Mouse (Mus musculus) midbrain, embryonic 12.5 days (tissue): Measurements from ENCODE around the gene Nlrx1. TPM values are rescaled to one million over a fixed set of nuclear protein-coding genes. Genes with fewer than 3 reads are reported as not detected.

Experiments
- ATAC-seq: fragments of 200-750 bp; cut with Nextera tagmentation; 2 replicates; pipeline ENCODE4 v1.8.0; 2017; ENCODE audit warnings: low read depth, moderate TSS enrichment, moderate library complexity; ENCODE audit not compliant: low FRiP score
- H3K27ac ChIP-seq: fragments of 300-500 bp; sonication (generic); replicated peaks from 2 replicates; pipeline ENCODE4 v1.5.1; 2016; ENCODE audit warnings: mild to moderate bottlenecking
- H3K27me3 ChIP-seq: fragments of 300-500 bp; sonication (generic); 2 replicates; pipeline ENCODE4 v1.6.1; 2016; ENCODE audit warnings: mild to moderate bottlenecking
- H3K36me3 ChIP-seq: fragments of 300-500 bp; sonication (generic); 2 replicates; pipeline ENCODE4 v1.6.1; 2016
- H3K4me1 ChIP-seq: fragments of 300-500 bp; sonication (generic); 2 replicates; pipeline ENCODE4 v1.6.1; 2016
- H3K4me2 ChIP-seq: fragments of 300-500 bp; sonication (generic); replicated peaks from 2 replicates; pipeline ENCODE4 v1.6.1; 2016; ENCODE audit warnings: mild to moderate bottlenecking, moderate library complexity
- H3K4me3 ChIP-seq: fragments of 300-500 bp; sonication (generic); 2 replicates; pipeline ENCODE4 v1.5.1; 2016; ENCODE audit warnings: mild to moderate bottlenecking
- H3K9ac ChIP-seq: fragments of 300-500 bp; sonication (generic); replicated peaks from 2 replicates; pipeline ENCODE4 v1.6.1; 2016; ENCODE audit warnings: mild to moderate bottlenecking, moderate library complexity
- H3K9me3 ChIP-seq: fragments of 300-500 bp; sonication (generic); 2 replicates; pipeline ENCODE4 v1.6.1; 2016; ENCODE audit warnings: mild to moderate bottlenecking
- WGBS: fragments of 180-500 bp; shearing (Covaris S2); methylation state at CpG from one replicate; pipeline ENCODE4 v1.1.7; 2016; 5-methylcytosine and 5-hydroxymethylcytosine counted together
- polyA plus RNA-seq: library from polyadenylated mRNA; unstranded; fragments of >200 nt; fragmentation: Nextera tagmentation; extraction: Ambion mirVana; gene quantifications from 2 replicates; pipeline ENCODE4 v1.2.1, GENCODE M21; 2016

Gene Nlrx1
- polyA plus RNA-seq, 1 experiment from 2014 or later, result 3.3 TPM

GRCm38 (mm10) chr9:44233021-44233801, 35.2 kb downstream of the Nlrx1 start:
- H3K27me3 ChIP-seq, result no peaks in the 10 kb centered on the region
- H3K27ac ChIP-seq, result peak overlapping the region; percentile 94
- no peaks in the 10 kb centered on the region for H3K9me3 ChIP-seq
- WGBS, result under 1% methylated on average over 33 of the region's 40 CpGs
- H3K36me3 ChIP-seq, result no peaks in the 10 kb centered on the region
- peak overlapping the region; percentile 65 for H3K4me2 ChIP-seq
- peak overlapping the region; percentile 89 for H3K4me3 ChIP-seq
- H3K9ac ChIP-seq, result peak overlapping the region; percentile 80
- H3K4me1 ChIP-seq, result peaks cover 19% of the 10 kb centered on the region
- ATAC-seq, result peak; percentile 86

GRCm38 (mm10) chr9:44231609-44232008, 36.8 kb downstream of the Nlrx1 start:
- H3K27ac ChIP-seq, result no peak overlapping the region
- H3K27me3 ChIP-seq, result no peaks in the 10 kb centered on the region
- H3K4me1 ChIP-seq, result peaks cover 19% of the 10 kb centered on the region
- H3K9ac ChIP-seq, result 0 out of 2 replicates have a peak overlapping the region, but pooled peaks have one; percentile 4
- H3K36me3 ChIP-seq, result no peaks in the 10 kb centered on the region
- no peaks in the 10 kb centered on the region for H3K9me3 ChIP-seq
- ATAC-seq, result no peak
- H3K4me3 ChIP-seq, result peak overlapping the region; percentile 89; the same call in 1 of the 2 replicates
- peak overlapping the region; percentile 65; the same call in 1 of the 2 replicates for H3K4me2 ChIP-seq

GRCm38 (mm10) chr9:44225993-44226392, 42.4 kb downstream of the Nlrx1 start:
- ATAC-seq, result no peak
- Histone ChIP-seq H3K4me1 (peaks cover 4% of the 10 kb centered on the region), H3K4me2 (no peak overlapping the region), H3K27me3 (no peaks in the 10 kb centered on the region), H3K36me3 (no peaks in the 10 kb centered on the region), H3K9me3 (no peaks in the 10 kb centered on the region), H3K9ac (no peak overlapping the region), H3K4me3 (no peak overlapping the region), H3K27ac (no peak overlapping the region)
- WGBS, result 77% methylated on average over 6 of the region's 6 CpGs

GRCm38 (mm10) chr9:44213538-44213937, 54.9 kb downstream of the Nlrx1 start:
- 95% methylated on average over 14 of the region's 14 CpGs for WGBS

GRCm38 (mm10) chr9:44212406-44212805, 56.0 kb downstream of the Nlrx1 start:
- 0 out of 2 replicates have a peak, but pooled peaks cover 6% of the 10 kb centered on the region for H3K9me3 ChIP-seq
- H3K36me3 ChIP-seq, result peaks cover 9% of the 10 kb centered on the region; the same call in 1 of the 2 replicates
- no peak overlapping the region for H3K4me2 ChIP-seq
- no peak overlapping the region for H3K9ac ChIP-seq
- no peaks in the 10 kb centered on the region for H3K4me1 ChIP-seq
- ATAC-seq, result no peak
- H3K4me3 ChIP-seq, result no peak overlapping the region
- 95% methylated on average over 4 of the region's 4 CpGs for WGBS
- no peaks in the 10 kb centered on the region for H3K27me3 ChIP-seq
- H3K27ac ChIP-seq, result no peak overlapping the region

More at GRCm38 (mm10) chr9:44213538-44213937, 54.9 kb downstream of the Nlrx1 start:
- Histone ChIP-seq H3K4me2 (no peak overlapping the region), H3K4me1 (no peaks in the 10 kb centered on the region), H3K36me3 (peaks cover 9% of the 10 kb centered on the region; the same call in 1 of the 2 replicates), H3K9ac (no peak overlapping the region), H3K27ac (no peak overlapping the region), H3K27me3 (no peaks in the 10 kb centered on the region), H3K9me3 (0 out of 2 replicates have a peak, but pooled peaks cover 6% of the 10 kb centered on the region), H3K4me3 (no peak overlapping the region)
- no peak for ATAC-seq

- no peak overlapping the region for H3K4me2 ChIP-seq
- ATAC-seq, result no peak
- no peaks in the 10 kb centered on the region for H3K27me3 ChIP-seq
- no peak overlapping the region for H3K4me3 ChIP-seq
- no peak overlapping the region for H3K9ac ChIP-seq
- WGBS, result 97% methylated on average over 4 of the region's 4 CpGs
- H3K27ac ChIP-seq, result no peak overlapping the region
- peaks cover 9% of the 10 kb centered on the region; the same call in 1 of the 2 replicates for H3K36me3 ChIP-seq
- H3K4me1 ChIP-seq, result no peaks in the 10 kb centered on the region
- H3K9me3 ChIP-seq, result 0 out of 2 replicates have a peak, but pooled peaks cover 6% of the 10 kb centered on the region
Observed at GRCm38 (mm10) chr9:44209416-44209815, 59.0 kb downstream of the Nlrx1 start.

GRCm38 (mm10) chr9:44207840-44208239, 60.6 kb downstream of the Nlrx1 start:
- Histone ChIP-seq H3K27ac (no peak overlapping the region), H3K27me3 (no peaks in the 10 kb centered on the region), H3K36me3 (peaks cover 8% of the 10 kb centered on the region; the same call in 1 of the 2 replicates), H3K9ac (no peak overlapping the region), H3K9me3 (0 out of 2 replicates have a peak, but pooled peaks cover 6% of the 10 kb centered on the region), H3K4me3 (no peak overlapping the region), H3K4me1 (no peaks in the 10 kb centered on the region), H3K4me2 (no peak overlapping the region)
- no peak for ATAC-seq
- WGBS, result 96% methylated on average over 2 of the region's 2 CpGs

Other genes with a start within 250 kb of the Nlrx1 start
- gene Thy1, start 225.2 kb downstream of the Nlrx1 start, polyA plus RNA-seq, result not detected in 2 replicates
- 6.4 and 12.5 TPM in 2 replicates for gene Usp2, start 201.6 kb downstream of the Nlrx1 start, polyA plus RNA-seq
- gene Mfrp, start 166.9 kb downstream of the Nlrx1 start, polyA plus RNA-seq, result 0.10 TPM in 1 of 2 replicates, not detected in the other
- 1.3 TPM in 2 replicates for gene C1qtnf5, start 161.4 kb downstream of the Nlrx1 start, polyA plus RNA-seq
- 0.24 and 0.43 TPM in 2 replicates for gene Gm49380, start 155.1 kb downstream of the Nlrx1 start, polyA plus RNA-seq
- 60.6 and 64.2 TPM in 2 replicates for gene Rnf26, start 155.1 kb downstream of the Nlrx1 start, polyA plus RNA-seq
- 12.1 and 14.3 TPM in 2 replicates for gene Mcam, start 134.1 kb downstream of the Nlrx1 start, polyA plus RNA-seq
- 27.2 and 32.0 TPM in 2 replicates for gene Cbl, start 34.5 kb downstream of the Nlrx1 start, polyA plus RNA-seq
- not detected in 2 replicates for gene Ccdc153, start 27.9 kb downstream of the Nlrx1 start, polyA plus RNA-seq
- gene Pdzd3, start 17.1 kb downstream of the Nlrx1 start, polyA plus RNA-seq, result 0.20 and 0.31 TPM in 2 replicates
- gene Abcg4, start 20.0 kb upstream of the Nlrx1 start, polyA plus RNA-seq, result 12.9 and 14.4 TPM in 2 replicates
- 33.9 and 38.5 TPM in 2 replicates for gene Hinfp, start 37.1 kb upstream of the Nlrx1 start, polyA plus RNA-seq
- 19.0 and 19.7 TPM in 2 replicates for gene C2cd2l, start 51.7 kb upstream of the Nlrx1 start, polyA plus RNA-seq
- gene Dpagt1, start 57.4 kb upstream of the Nlrx1 start, polyA plus RNA-seq, result 34.7 and 39.1 TPM in 2 replicates
- 351 and 363 TPM in 2 replicates for gene H2afx, start 66.1 kb upstream of the Nlrx1 start, polyA plus RNA-seq
- 96.4 and 109 TPM in 2 replicates for gene Hmbs, start 75.6 kb upstream of the Nlrx1 start, polyA plus RNA-seq
- gene Vps11, start 93.1 kb upstream of the Nlrx1 start, polyA plus RNA-seq, result 36.5 and 40.8 TPM in 2 replicates
- 36.2 and 39.4 TPM in 2 replicates for gene Hyou1, start 110.9 kb upstream of the Nlrx1 start, polyA plus RNA-seq
- gene Slc37a4, start 128.3 kb upstream of the Nlrx1 start, polyA plus RNA-seq, result 24.9 and 29.3 TPM in 2 replicates
- gene Rps25, start 138.5 kb upstream of the Nlrx1 start, polyA plus RNA-seq, result 1,381 and 1,435 TPM in 2 replicates
- gene Trappc4, start 139.0 kb upstream of the Nlrx1 start, polyA plus RNA-seq, result 269 and 272 TPM in 2 replicates
- gene Ccdc84, start 150.0 kb upstream of the Nlrx1 start, polyA plus RNA-seq, result 31.9 and 33.2 TPM in 2 replicates
- gene Foxr1, start 172.5 kb upstream of the Nlrx1 start, polyA plus RNA-seq, result not detected in 2 replicates
- not detected in 2 replicates for gene Upk2, start 186.4 kb upstream of the Nlrx1 start, polyA plus RNA-seq
- gene Bcl9l, start 214.2 kb upstream of the Nlrx1 start, polyA plus RNA-seq, result 10.2 and 10.4 TPM in 2 replicates